Mouse (Mus musculus): ENCODE results near the gene Sned1. TPM values are rescaled to one million over a fixed set of nuclear protein-coding genes. Genes with fewer than 3 reads are reported as not detected.
"Not testable (repeated sequence)": the region's sequence is repeated elsewhere in the genome, so short reads cannot be mapped to it uniquely, and the experiment has no call there.

Gene Sned1
- total RNA-seq, 2 experiments from 2014 or later: 17.3 to 22.5 TPM

GRCm38 (mm10) chr1:93227976-93228365, 7.7 kb upstream of the Sned1 start:
- DNase-seq: no peak

GRCm38 (mm10) chr1:93229221-93229620, 6.4 kb upstream of the Sned1 start:
- peak; percentile 29 for DNase-seq

GRCm38 (mm10) chr1:93229626-93230025, 6.0 kb upstream of the Sned1 start:
- peak; percentile 39 for DNase-seq

GRCm38 (mm10) chr1:93236545-93236924, 894 bp downstream of the Sned1 start:
- DNase-seq: peak; percentile 36

GRCm38 (mm10) chr1:93237676-93238075, 2.0 kb downstream of the Sned1 start:
- no peak for DNase-seq

GRCm38 (mm10) chr1:93238201-93238600, 2.6 kb downstream of the Sned1 start:
- DNase-seq: peak; percentile 37

GRCm38 (mm10) chr1:93245936-93246335, 10.3 kb downstream of the Sned1 start:
- no peak for DNase-seq

GRCm38 (mm10) chr1:93252586-93252985, 16.9 kb downstream of the Sned1 start:
- DNase-seq: no peak

GRCm38 (mm10) chr1:93255761-93256160, 20.1 kb downstream of the Sned1 start:
- no peak for DNase-seq

GRCm38 (mm10) chr1:93257560-93257959, 21.9 kb downstream of the Sned1 start:
- DNase-seq: no peak

- DNase-seq: no peak
These were observed 31.6 kb downstream of the Sned1 start for GRCm38 (mm10) chr1:93267207-93267606.

- DNase-seq: no peak
These were observed 32.6 kb downstream of the Sned1 start for GRCm38 (mm10) chr1:93268246-93268645.

GRCm38 (mm10) chr1:93270516-93271240, 35.0 kb downstream of the Sned1 start:
- no peak for DNase-seq

GRCm38 (mm10) chr1:93271751-93272150, 36.1 kb downstream of the Sned1 start:
- no peak for DNase-seq

- DNase-seq: peak; percentile 71
These were observed 36.8 kb downstream of the Sned1 start for GRCm38 (mm10) chr1:93272409-93272821.

GRCm38 (mm10) chr1:93275561-93275960, 39.9 kb downstream of the Sned1 start:
- no peak for DNase-seq

GRCm38 (mm10) chr1:93277041-93277440, 41.4 kb downstream of the Sned1 start:
- no peak for DNase-seq

GRCm38 (mm10) chr1:93289678-93290214, 54.1 kb downstream of the Sned1 start:
- DNase-seq: no peak

- no peak for DNase-seq
These were observed 55.3 kb downstream of the Sned1 start for GRCm38 (mm10) chr1:93290956-93291355.

- DNase-seq: no peak
These were observed 56.0 kb downstream of the Sned1 start for GRCm38 (mm10) chr1:93291591-93291990.

GRCm38 (mm10) chr1:93292006-93292405, 56.4 kb downstream of the Sned1 start:
- DNase-seq: no peak

- DNase-seq: not testable (repeated sequence)
These were observed 58.9 kb downstream of the Sned1 start for GRCm38 (mm10) chr1:93294491-93294890.

- no peak for DNase-seq
These were observed 64.2 kb downstream of the Sned1 start for GRCm38 (mm10) chr1:93299791-93300190.

GRCm38 (mm10) chr1:93300578-93300977, 64.9 kb downstream of the Sned1 start:
- peak; percentile 74 for DNase-seq
